Mouse (Mus musculus) urinary bladder, adult 2 months (tissue): ENCODE measurements around the gene Acot3. TPM values are rescaled to one million over a fixed set of nuclear protein-coding genes. Genes with fewer than 3 reads are reported as not detected.
"Not testable (repeated sequence)": the region's sequence is repeated elsewhere in the genome, so short reads cannot be mapped to it uniquely, and the experiment has no call there.

Experiments used
- DNase-seq: peaks from one replicate; pipeline ENCODE4 v3.0.0; 2022; ENCODE audit warnings: low spot score
- polyA plus RNA-seq: library from polyadenylated mRNA; depleted of rRNA; stranded (reverse); fragments of >200 nt; gene quantifications from 2 replicates; pipeline ENCODE4 v1.2.3, GENCODE M21; 2012

Gene Acot3
- polyA plus RNA-seq, 1 experiment, result not detected

GRCm38 (mm10) chr12:84042248-84042647 is 9.7 kb upstream of the Acot3 start:
- no peak for DNase-seq

- no peak for DNase-seq
These were observed 7.9 kb upstream of the Acot3 start for GRCm38 (mm10) chr12:84044045-84044444.

GRCm38 (mm10) chr12:84046906-84047305 is 5.0 kb upstream of the Acot3 start:
- DNase-seq, result no peak

GRCm38 (mm10) chr12:84050744-84051143 is 1.2 kb upstream of the Acot3 start:
- not testable (repeated sequence) for DNase-seq

GRCm38 (mm10) chr12:84052609-84053008 is 665 bp downstream of the Acot3 start:
- no peak for DNase-seq

- no peak for DNase-seq
These were observed 1.2 kb downstream of the Acot3 start for GRCm38 (mm10) chr12:84053173-84053572.

- DNase-seq, result no peak
These were observed 1.9 kb downstream of the Acot3 start for GRCm38 (mm10) chr12:84053679-84054391.

- DNase-seq, result no peak
These were observed 9.0 kb downstream of the Acot3 start for GRCm38 (mm10) chr12:84060946-84061345.

- no peak for DNase-seq
These were observed 10.4 kb downstream of the Acot3 start for GRCm38 (mm10) chr12:84062336-84062735.

- no peak for DNase-seq
These were observed 11.3 kb downstream of the Acot3 start for GRCm38 (mm10) chr12:84063228-84063627.

- no peak for DNase-seq
These were observed 11.9 kb downstream of the Acot3 start for GRCm38 (mm10) chr12:84063833-84064232.

GRCm38 (mm10) chr12:84064621-84065020 is 12.7 kb downstream of the Acot3 start:
- DNase-seq, result no peak

GRCm38 (mm10) chr12:84067752-84068151 is 15.8 kb downstream of the Acot3 start:
- no peak for DNase-seq

- DNase-seq, result no peak
These were observed 16.4 kb downstream of the Acot3 start for GRCm38 (mm10) chr12:84068296-84068695.

GRCm38 (mm10) chr12:84068986-84069385 is 17.0 kb downstream of the Acot3 start, which contains the start of gene Acot5:
Acot5 (plus strand) TSS chr12:84069325.
- DNase-seq, result no peak

GRCm38 (mm10) chr12:84069582-84069981 is 17.6 kb downstream of the Acot3 start:
- peak; percentile 30 for DNase-seq

- DNase-seq, result no peak
These were observed 19.8 kb downstream of the Acot3 start for GRCm38 (mm10) chr12:84071696-84072095.

GRCm38 (mm10) chr12:84077371-84077990 is 25.5 kb downstream of the Acot3 start:
- DNase-seq, result no peak

- DNase-seq, result no peak
These were observed 31.9 kb downstream of the Acot3 start for GRCm38 (mm10) chr12:84083842-84084241.

GRCm38 (mm10) chr12:84084581-84084980 is 32.6 kb downstream of the Acot3 start:
- no peak for DNase-seq

GRCm38 (mm10) chr12:84094666-84095065 is 42.7 kb downstream of the Acot3 start:
- not testable (repeated sequence) for DNase-seq

- no peak for DNase-seq
These were observed 47.7 kb downstream of the Acot3 start for GRCm38 (mm10) chr12:84099605-84100004.

GRCm38 (mm10) chr12:84100071-84100470 is 48.1 kb downstream of the Acot3 start:
- no peak for DNase-seq
